In genomic region chrX:78403346-78403745, GRCm38 (mm10) we compare ENCODE assay signal across 11 mouse cellular contexts. TPM values are rescaled to one million over a fixed set of nuclear protein-coding genes. Genes with fewer than 3 reads are reported as not detected.
"Had no signal": no experiment of that assay in that cellular context is flagged by ENCODE, and none has a peak within 500 bp of the region (broad histone marks: within the 10 kb centered on the region; RNA-seq: fewer than 3 reads in every experiment).

No protein-coding gene starts in this region.

RNA-seq across cellular contexts. Expression of gene 4930480E11Rik, which starts 33.9 kb away (rescaled TPM):
- total RNA-seq: left cerebral cortex, postnatal 10 days; left cerebral cortex, postnatal 14 days; left cerebral cortex, postnatal 25 days; left cerebral cortex, postnatal 36 days; left cerebral cortex, postnatal 4 days; liver, adult 2 months; megakaryocyte progenitor cell, adult 5-6 weeks; megakaryocyte, adult 5-6 weeks; megakaryocyte-erythroid progenitor cell, adult 5-6 weeks; midbrain, postnatal 0 days; monocyte, adult 5-6 weeks had no signal
